Mouse (Mus musculus): ENCODE measurements at regions not wholly inside any gene's neighbourhood (a gene's known extent, or its start where the extent isn't known, plus 50 kb on each side); places are given as distances from the start of the nearest gene placed in this dataset.

- TF ChIP-seq TAL1 (IDR thresholded peaks at IDR 0.05; ENCODE audit: low read length) (no peak), GATA1 (IDR thresholded peaks at IDR 0.05; ENCODE audit: low read length) (no peak)
Observed at GRCm38 (mm10) chr15:86696806-86697205, 482.5 kb downstream of the Tbc1d22a start.
